Mouse (Mus musculus) C2C12 (cell line): ENCODE measurements around the gene Rnf31.

ENCODE experiments used
- CEBPB ChIP-seq: IDR thresholded peaks from one replicate; pipeline ENCODE4 v1.6.1; 2011; ENCODE audit warnings: low read depth, mild to moderate bottlenecking, control low read depth, moderate library complexity
- CTCF ChIP-seq: IDR thresholded peaks from one replicate; pipeline ENCODE4 v1.5.1; 2011; ENCODE audit not compliant: control insufficient read depth, insufficient read depth, insufficient read length
- MAX ChIP-seq: IDR thresholded peaks from one replicate; pipeline ENCODE4 v1.6.1; 2011; ENCODE audit warnings: mild to moderate bottlenecking, control low read depth
- MYOG ChIP-seq: IDR thresholded peaks from one replicate; pipeline ENCODE4 v1.6.1; 2011; ENCODE audit not compliant: control insufficient read depth, insufficient read length; ENCODE audit errors: extremely low read depth
- USF1 ChIP-seq: IDR thresholded peaks from one replicate; pipeline ENCODE4 v1.6.1; 2011; ENCODE audit warnings: low read depth, mild to moderate bottlenecking, control low read depth, moderate library complexity

DNA sequence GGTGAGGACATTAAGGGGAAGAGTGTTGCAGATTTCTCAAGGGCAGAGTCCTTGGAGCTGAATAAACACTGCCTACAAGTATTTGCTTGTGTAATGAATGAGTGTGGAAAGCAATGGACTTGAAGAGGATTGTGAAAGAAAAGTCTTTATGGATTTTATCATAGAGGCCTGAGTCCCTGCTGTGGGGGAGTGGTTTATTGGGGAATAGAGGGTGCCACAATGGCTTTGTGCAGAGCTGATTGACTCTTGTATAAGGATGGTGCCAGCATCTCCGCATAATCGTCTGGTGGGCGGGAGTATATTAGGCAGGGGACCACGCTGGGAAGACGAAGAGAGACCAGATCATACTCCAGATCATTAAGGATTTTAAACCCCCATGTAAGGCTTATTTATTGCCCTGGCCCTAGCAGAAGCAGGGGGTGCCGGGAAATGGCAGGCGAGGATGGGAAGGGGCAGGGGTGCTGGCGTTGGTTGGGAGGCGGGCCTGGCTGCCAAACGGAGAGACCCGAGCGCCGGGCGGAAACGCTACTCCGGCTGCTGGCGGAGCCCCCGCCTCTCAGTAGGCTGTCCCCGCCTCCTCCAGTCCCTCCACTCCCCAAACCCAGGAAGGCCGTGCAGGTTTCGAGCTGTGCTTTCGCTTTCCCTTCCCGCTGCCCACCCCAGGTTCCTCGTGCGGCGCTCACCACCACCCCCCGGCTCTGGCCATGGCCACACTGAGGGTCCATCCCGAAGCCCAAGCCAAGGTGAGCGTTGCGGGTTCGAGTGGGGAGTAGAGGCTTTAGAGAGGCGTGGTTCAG is 13.4 kb upstream of the Rnf31 start, which contains the start of gene Psme1:
- TF ChIP-seq MAX (no peak), CTCF (no peak), USF1 (no peak), CEBPB (no peak), MYOG (no peak)
